Mouse (Mus musculus) CH12.LX (cell line): ENCODE results near the gene Zdhhc4. TPM values are rescaled to one million over a fixed set of nuclear protein-coding genes. Genes with fewer than 3 reads are reported as not detected.

Source experiments
- DNase-seq: peaks from one replicate; pipeline ENCODE4 v3.0.0-alpha.2; 2013; ENCODE audit errors: extremely low read depth
- H3K27ac ChIP-seq: 2 replicates; pipeline ENCODE4 v1.5.1; 2012; ENCODE audit warnings: low read depth, mild to moderate bottlenecking, control low read depth, moderate library complexity; ENCODE audit not compliant: insufficient read depth
- H3K27me3 ChIP-seq: replicated peaks from 2 replicates; pipeline ENCODE3; 2012; ENCODE audit warnings: inconsistent platforms
- H3K36me3 ChIP-seq, 2 experiments: replicated peaks in 1 of 2; 2 replicates each; pipeline versions ENCODE3 to v1.6.1; 2012; ENCODE audit warnings: inconsistent platforms in 1 of 2, low read length in 1 of 2, mild to moderate bottlenecking in 1 of 2, mixed read lengths in 1 of 2, moderate library complexity in 1 of 2; ENCODE audit not compliant: control insufficient read depth in 1 of 2, insufficient read depth in 1 of 2
- H3K4me1 ChIP-seq, 2 experiments: 2 replicates each; pipeline ENCODE4 v1.6.1; 2012; ENCODE audit warnings: inconsistent platforms in 1 of 2, moderate library complexity in 1 of 2; ENCODE audit not compliant: insufficient read depth in 2 of 2, control insufficient read depth in 1 of 2
- H3K4me2 ChIP-seq: 2 replicates; pipeline ENCODE4 v1.6.1; 2012; ENCODE audit warnings: low read depth, mild to moderate bottlenecking, control low read depth; ENCODE audit not compliant: poor library complexity, insufficient read depth, severe bottlenecking
- H3K4me3 ChIP-seq, 3 experiments: fragments of 150-350 bp in 1 of 3; sonication (generic) in 1 of 3; replicated peaks in 1 of 3; 2 replicates each; pipeline versions ENCODE3 to v1.5.1; 2011 to 2012; ENCODE audit warnings: low read depth in 2 of 3, low read length in 2 of 3, mild to moderate bottlenecking in 2 of 3, moderate library complexity in 2 of 3, control low read depth in 1 of 3, improper control_type of control experiment in 1 of 3, inconsistent platforms in 1 of 3, mixed read lengths in 1 of 3; ENCODE audit not compliant: poor library complexity in 1 of 3
- H3K79me2 ChIP-seq: replicated peaks from 2 replicates; pipeline ENCODE4 v1.6.1; 2012; ENCODE audit warnings: mild to moderate bottlenecking, moderate library complexity; ENCODE audit not compliant: control insufficient read depth, poor library complexity, insufficient read depth, severe bottlenecking; ENCODE audit errors: extremely low read depth
- H3K9ac ChIP-seq: 2 replicates; pipeline ENCODE4 v1.6.1; 2012; ENCODE audit warnings: low read depth, mild to moderate bottlenecking, control low read depth, moderate library complexity; ENCODE audit not compliant: insufficient read depth
- H3K9me3 ChIP-seq: replicated peaks from 2 replicates; pipeline ENCODE3; 2012; ENCODE audit warnings: low read length, inconsistent platforms, mixed read lengths
- BHLHE40 ChIP-seq: IDR thresholded peaks from 2 replicates; pipeline ENCODE4 v1.6.1; 2011; ENCODE audit warnings: mild to moderate bottlenecking, low read depth, low read length, improper control_type of control experiment
- CHD1 ChIP-seq: IDR thresholded peaks from 2 replicates; pipeline ENCODE4 v1.6.1; 2012; ENCODE audit warnings: low read depth, low read length, improper control_type of control experiment, inconsistent platforms
- CHD2 ChIP-seq: IDR thresholded peaks from 2 replicates; pipeline ENCODE4 v1.6.1; 2011; ENCODE audit warnings: low read length, improper control_type of control experiment
- CTCF ChIP-seq, 2 experiments: IDR thresholded peaks in 1 of 2; conservative IDR thresholded peaks in 1 of 2; 2 replicates each; pipeline ENCODE4 v1.5.1; 2011 to 2012; ENCODE audit warnings: low read depth in 2 of 2, low read length in 2 of 2, improper control_type of control experiment in 1 of 2, inconsistent platforms in 1 of 2, mild to moderate bottlenecking in 1 of 2, moderate library complexity in 1 of 2
- E2F4 ChIP-seq: IDR thresholded peaks from 2 replicates; pipeline ENCODE4 v1.6.1; 2011; ENCODE audit warnings: low read depth, low read length, improper control_type of control experiment; ENCODE audit not compliant: insufficient replicate concordance
- ELF1 ChIP-seq: IDR thresholded peaks from 2 replicates; pipeline ENCODE4 v1.6.1; 2014; ENCODE audit warnings: low read depth, mild to moderate bottlenecking, inconsistent platforms, low read length, improper control_type of control experiment
- ETS1 ChIP-seq: conservative IDR thresholded peaks from 2 replicates; pipeline ENCODE4 v1.6.1; 2012; ENCODE audit warnings: low read depth, mild to moderate bottlenecking, inconsistent platforms, low read length, improper control_type of control experiment, moderate library complexity
- GABPA ChIP-seq: IDR thresholded peaks from 2 replicates; pipeline ENCODE4 v1.6.1; 2012; ENCODE audit warnings: low read depth, low read length, improper control_type of control experiment, inconsistent platforms; ENCODE audit not compliant: insufficient replicate concordance
- HCFC1 ChIP-seq: IDR thresholded peaks from 2 replicates; pipeline ENCODE4 v1.6.1; 2012; ENCODE audit warnings: low read depth, mild to moderate bottlenecking, inconsistent platforms, low read length, improper control_type of control experiment
- IRF4 ChIP-seq: IDR thresholded peaks from 2 replicates; pipeline ENCODE4 v1.6.1; 2014; ENCODE audit warnings: low read depth, mild to moderate bottlenecking, inconsistent platforms, low read length, improper control_type of control experiment
- JUND ChIP-seq: conservative IDR thresholded peaks from 2 replicates; pipeline ENCODE4 v1.6.1; 2011; ENCODE audit warnings: low read depth, low read length, improper control_type of control experiment
- KAT2A ChIP-seq: IDR thresholded peaks from 2 replicates; pipeline ENCODE4 v1.6.1; 2012; ENCODE audit warnings: low read length, improper control_type of control experiment, inconsistent platforms; ENCODE audit not compliant: insufficient replicate concordance
- MAFK ChIP-seq: IDR thresholded peaks from 2 replicates; pipeline ENCODE4 v1.6.1; 2011; ENCODE audit warnings: low read length, improper control_type of control experiment; ENCODE audit not compliant: insufficient replicate concordance
- MAX ChIP-seq: IDR thresholded peaks from 2 replicates; pipeline ENCODE4 v1.6.1; 2011; ENCODE audit warnings: low read length, improper control_type of control experiment
- MAZ ChIP-seq: IDR thresholded peaks from 2 replicates; pipeline ENCODE4 v1.6.1; 2012; ENCODE audit warnings: low read depth, mild to moderate bottlenecking, inconsistent platforms, low read length, improper control_type of control experiment, moderate library complexity
- MEF2A ChIP-seq: IDR thresholded peaks from 2 replicates; pipeline ENCODE4 v1.6.1; 2014; ENCODE audit warnings: low read depth, mild to moderate bottlenecking, inconsistent platforms, low read length, improper control_type of control experiment, borderline replicate concordance
- MXI1 ChIP-seq: IDR thresholded peaks from 2 replicates; pipeline ENCODE4 v1.6.1; 2011; ENCODE audit warnings: mild to moderate bottlenecking, low read depth, low read length, improper control_type of control experiment
- NRF1 ChIP-seq: IDR thresholded peaks from 2 replicates; pipeline ENCODE4 v1.6.1; 2014; ENCODE audit warnings: low read depth, mild to moderate bottlenecking, inconsistent platforms, low read length, improper control_type of control experiment, moderate library complexity
- PAX5 ChIP-seq: IDR thresholded peaks from 2 replicates; pipeline ENCODE4 v1.6.1; 2012; ENCODE audit warnings: low read length, inconsistent platforms, mixed read lengths
- RAD21 ChIP-seq: IDR thresholded peaks from 2 replicates; pipeline ENCODE4 v1.6.1; 2011; ENCODE audit warnings: low read depth, mild to moderate bottlenecking, low read length, improper control_type of control experiment, moderate library complexity
- SMC3 ChIP-seq: IDR thresholded peaks from 2 replicates; pipeline ENCODE4 v1.6.1; 2011; ENCODE audit warnings: low read depth, low read length, improper control_type of control experiment
- TBP ChIP-seq: conservative IDR thresholded peaks from 2 replicates; pipeline ENCODE4 v1.6.1; 2011; ENCODE audit warnings: low read depth, low read length, improper control_type of control experiment
- TCF12 ChIP-seq: IDR thresholded peaks from 2 replicates; pipeline ENCODE4 v1.6.1; 2014; ENCODE audit warnings: low read depth, mild to moderate bottlenecking, inconsistent platforms, low read length, improper control_type of control experiment
- ZKSCAN1 ChIP-seq: IDR thresholded peaks from 2 replicates; pipeline ENCODE4 v1.6.1; 2012; ENCODE audit warnings: low read depth, inconsistent platforms, low read length, improper control_type of control experiment, borderline replicate concordance
- ZMIZ1 ChIP-seq: IDR thresholded peaks from 2 replicates; pipeline ENCODE4 v1.6.1; 2012; ENCODE audit warnings: low read depth, mild to moderate bottlenecking, inconsistent platforms, low read length, improper control_type of control experiment
- ZNF384 ChIP-seq: IDR thresholded peaks from 2 replicates; pipeline ENCODE4 v1.6.1; 2012; ENCODE audit warnings: low read depth, low read length, improper control_type of control experiment, inconsistent platforms
- dilution Hi-C: fragments of 300-500 bp; cut with MboI; formaldehyde crosslinking; loops from 2 replicates; pipeline ENCODE4 v1.14.3; 2020; ENCODE audit warnings: low sequenced_read_pairs; ENCODE audit not compliant: extremely low pct_unique_long_range_greater_than_20kb, extremely low pct_ligation_motif_present
- in situ Hi-C: fragments of 300-500 bp; cut with MboI; formaldehyde crosslinking; loops from 3 replicates; pipeline ENCODE4 v1.14.3; 2019; ENCODE audit warnings: low sequenced_read_pairs, low pct_ligation_motif_present, low pct_unique_long_range_greater_than_20kb, mixed read lengths
- polyA plus RNA-seq: library from polyadenylated mRNA; unstranded; fragments of >175 nt; gene quantifications from 2 replicates; pipeline ENCODE4 v1.2.1, GENCODE M21; 2012; ENCODE audit warnings: low read depth; ENCODE audit not compliant: insufficient read length
- total RNA-seq, 2 experiments: library from RNA; depleted of rRNA; stranded (reverse); fragments of 300-350 nt in 1 of 2; fragments of >200 nt in 1 of 2; gene quantifications; 2 replicates each; pipeline ENCODE4 v1.2.3; 2012 to 2014

The Zdhhc4 gene
- total and polyA plus RNA-seq, 3 experiments: 16.3 to 51.5 (median 19.9) TPM

GRCm38 (mm10) chr5:143336559-143336958 lies 7.5 kb upstream of the Zdhhc4 start:
- dilution Hi-C loops: no loop called here
- Histone ChIP-seq H3K4me1 (peaks cover 3 to 5% of the 10 kb centered on the region in 2 experiments; a peak in 3 of 4 replicates), H3K27ac (no peak overlapping the region), H3K27me3 (peaks cover 7% of the 10 kb centered on the region), H3K4me3 (no peak overlapping the region), H3K9me3 (no peaks in the 10 kb centered on the region), H3K36me3 (peaks cover 0 to 10% of the 10 kb centered on the region in 2 experiments), H3K79me2 (no peaks in the 10 kb centered on the region), H3K9ac (no peak overlapping the region), H3K4me2 (no peak overlapping the region)
- DNase-seq: peak; percentile 40
- no peak for TF ChIP-seq TBP
- no peak for TF ChIP-seq TCF12
- TF ChIP-seq CHD2: no peak
- TF ChIP-seq ZKSCAN1: no peak
- peak in 1 of 2 experiments; percentile 95; a peak in 2 of 4 replicates for TF ChIP-seq CTCF (conservative IDR thresholded peaks at IDR 0.05 in 1 of 2, IDR thresholded peaks at IDR 0.05 in 1 of 2; ENCODE audit: low read depth in 2 of 2, low read length in 2 of 2)
- TF ChIP-seq PAX5: no peak
- no peak for TF ChIP-seq ZNF384
- no peak for TF ChIP-seq JUND
- no peak for TF ChIP-seq IRF4
- TF ChIP-seq SMC3: peak; percentile 16; the same call in 1 of the 2 replicates
- peak; percentile 27 for TF ChIP-seq RAD21
- no peak for TF ChIP-seq MAZ
- TF ChIP-seq CHD1: no peak
- TF ChIP-seq NRF1: no peak
- TF ChIP-seq MEF2A: no peak
- no peak for TF ChIP-seq ELF1
- in situ Hi-C loops: loop anchor here (10.0 kb wide), 1 partner anchor 78 kb away; no protein-coding TSS in a partner anchor

- dilution Hi-C loops: no loop called here
- Histone ChIP-seq H3K4me3 (no peak overlapping the region), H3K27ac (no peak overlapping the region)
- TF ChIP-seq PAX5 (no peak), NRF1 (no peak), TCF12 (no peak), MAX (no peak), BHLHE40 (no peak), ELF1 (no peak), ZMIZ1 (no peak), ZKSCAN1 (no peak), KAT2A (no peak), GABPA (no peak), CHD1 (no peak), ETS1 (no peak), ZNF384 (no peak), TBP (no peak), HCFC1 (no peak), E2F4 (no peak), CTCF (conservative IDR thresholded peaks at IDR 0.05 in 1 of 2, IDR thresholded peaks at IDR 0.05 in 1 of 2; ENCODE audit: low read depth in 2 of 2, low read length in 2 of 2) (no peak), IRF4 (no peak), MXI1 (no peak), MAFK (no peak)
- TF ChIP-seq, all 38 proteins: peak for 0
- Histone ChIP-seq H3K27me3 (peaks cover 6% of the 10 kb centered on the region), H3K4me1 (peaks cover 6 to 9% of the 10 kb centered on the region in 2 experiments), H3K9ac (no peak overlapping the region), H3K79me2 (no peaks in the 10 kb centered on the region), H3K36me3 (peaks cover 0 to 14% of the 10 kb centered on the region in 2 experiments), H3K4me2 (no peak overlapping the region), H3K9me3 (no peaks in the 10 kb centered on the region)
- DNase-seq: no peak
- in situ Hi-C loops: loop anchor here (10.0 kb wide), 1 partner anchor 80 kb away; no protein-coding TSS in a partner anchor
Observed at GRCm38 (mm10) chr5:143335089-143335460, 6.0 kb upstream of the Zdhhc4 start.
